Mouse (Mus musculus) Patski (cell line): ENCODE data around the gene Gria3. TPM values are rescaled to one million over a fixed set of nuclear protein-coding genes. Genes with fewer than 3 reads are reported as not detected.

Experiments
- ATAC-seq: fragments of 100-300 bp; one replicate; pipeline ENCODE4 v1.8.0; 2021
- CTCF ChIA-PET: fragments of 350-600 bp; sonication (Branson Sonifier 250); formaldehyde crosslinking; loops from one replicate; lab custom pipeline; 2022; ENCODE audit warnings: inconsistent platforms; lab: Charles Lee
- POLR2A ChIA-PET: fragments of 350-600 bp; sonication (Branson Sonifier 250); formaldehyde crosslinking; loops from one replicate; lab custom pipeline; 2022; ENCODE audit warnings: antibody characterized with exemption, inconsistent platforms; lab: Charles Lee
- DNase-seq: peaks from one replicate; pipeline ENCODE4 v3.0.0-alpha.2; 2011; ENCODE audit warnings: low read depth, low spot score
- H3K27me3 ChIP-seq: fragments of 371-371 bp; one replicate; pipeline ENCODE4 v1.5.1; 2021
- CTCF ChIP-seq: fragments of 100-300 bp; IDR thresholded peaks from one replicate; pipeline ENCODE4 v1.5.1; 2021
- in situ Hi-C: fragments of 300-500 bp; cut with MboI; formaldehyde crosslinking; loops from 3 replicates; pipeline ENCODE4 v1.11.1; 2018; ENCODE audit warnings: low pct_unique_long_range_greater_than_20kb, mixed read lengths
- polyA plus RNA-seq: library from polyadenylated mRNA; unstranded; gene quantifications from one replicate; pipeline ENCODE4 v1.2.3, GENCODE M21; 2021

Gene Gria3
- polyA plus RNA-seq, 1 experiment from 2014 or later, result not detected

GRCm38 (mm10) chrX:41435541-41435940, 34.9 kb downstream of the Gria3 start:
- ATAC-seq (no peak), DNase-seq (no peak)
- H3K27me3 ChIP-seq, result peaks cover 29% of the 10 kb centered on the region
- CTCF ChIA-PET, result no interaction called here
- POLR2A ChIA-PET, result no interaction called here
- no peak for TF ChIP-seq CTCF
- in situ Hi-C loops, result no loop called here

- DNase-seq, result no peak
Measured at GRCm38 (mm10) chrX:41438841-41439240, 38.2 kb downstream of the Gria3 start.

GRCm38 (mm10) chrX:41448876-41449275, 48.2 kb downstream of the Gria3 start:
- in situ Hi-C loops, result no loop called here
- ATAC-seq, result no peak
- ChIA-PET POLR2A (no interaction called here), CTCF (no interaction called here)
- no peak for DNase-seq
- no peak for TF ChIP-seq CTCF
- peaks cover 38% of the 10 kb centered on the region for H3K27me3 ChIP-seq

More at GRCm38 (mm10) chrX:41438841-41439240, 38.2 kb downstream of the Gria3 start:
- H3K27me3 ChIP-seq, result peaks cover 23% of the 10 kb centered on the region
- in situ Hi-C loops, result no loop called here
- ATAC-seq, result no peak
- no peak for TF ChIP-seq CTCF
- POLR2A ChIA-PET, result no interaction called here
- CTCF ChIA-PET, result no interaction called here

GRCm38 (mm10) chrX:41477486-41477885, 76.8 kb downstream of the Gria3 start:
- in situ Hi-C loops, result no loop called here

GRCm38 (mm10) chrX:41496528-41496927, 95.9 kb downstream of the Gria3 start:
- POLR2A ChIA-PET, result no interaction called here
- H3K27me3 ChIP-seq, result peaks cover 37% of the 10 kb centered on the region
- in situ Hi-C loops, result no loop called here
- CTCF ChIA-PET, result no interaction called here
- TF ChIP-seq CTCF, result no peak
- no peak for ATAC-seq
- no peak for DNase-seq

More at GRCm38 (mm10) chrX:41477486-41477885, 76.8 kb downstream of the Gria3 start:
- H3K27me3 ChIP-seq, result peaks cover 17% of the 10 kb centered on the region
- ATAC-seq, result no peak
- no peak for TF ChIP-seq CTCF
- POLR2A ChIA-PET, result no interaction called here
- CTCF ChIA-PET, result no interaction called here
- no peak for DNase-seq

- in situ Hi-C loops, result no loop called here
- POLR2A ChIA-PET, result no interaction called here
- CTCF ChIA-PET, result no interaction called here
- TF ChIP-seq CTCF, result no peak
- ATAC-seq, result no peak
- H3K27me3 ChIP-seq, result peaks cover 51% of the 10 kb centered on the region
- no peak for DNase-seq
Measured at GRCm38 (mm10) chrX:41505371-41505770, 104.7 kb downstream of the Gria3 start.

GRCm38 (mm10) chrX:41507959-41508358, 107.3 kb downstream of the Gria3 start:
- CTCF ChIA-PET, result no interaction called here
- DNase-seq (no peak), ATAC-seq (no peak)

GRCm38 (mm10) chrX:41514982-41515381, 114.3 kb downstream of the Gria3 start:
- POLR2A ChIA-PET, result no interaction called here
- in situ Hi-C loops, result no loop called here
- peaks cover 64% of the 10 kb centered on the region for H3K27me3 ChIP-seq
- CTCF ChIA-PET, result no interaction called here
- TF ChIP-seq CTCF, result no peak
- ATAC-seq (no peak), DNase-seq (no peak)

More at GRCm38 (mm10) chrX:41507959-41508358, 107.3 kb downstream of the Gria3 start:
- in situ Hi-C loops, result no loop called here
- POLR2A ChIA-PET, result no interaction called here
- TF ChIP-seq CTCF, result no peak
- H3K27me3 ChIP-seq, result peaks cover 70% of the 10 kb centered on the region

GRCm38 (mm10) chrX:41532511-41532910, 131.9 kb downstream of the Gria3 start:
- in situ Hi-C loops, result no loop called here
- peaks cover 47% of the 10 kb centered on the region for H3K27me3 ChIP-seq
- POLR2A ChIA-PET, result no interaction called here
- CTCF ChIA-PET, result no interaction called here
- TF ChIP-seq CTCF, result no peak
- no peak for ATAC-seq
- DNase-seq, result no peak

- in situ Hi-C loops, result no loop called here
Measured at GRCm38 (mm10) chrX:41535886-41536285, 135.2 kb downstream of the Gria3 start.

GRCm38 (mm10) chrX:41562296-41563060, 161.8 kb downstream of the Gria3 start:
- no peak for ATAC-seq
- TF ChIP-seq CTCF, result no peak
- DNase-seq, result no peak
- in situ Hi-C loops, result no loop called here
- POLR2A ChIA-PET, result no interaction called here
- peaks cover 68% of the 10 kb centered on the region for H3K27me3 ChIP-seq
- CTCF ChIA-PET, result no interaction called here

More at GRCm38 (mm10) chrX:41535886-41536285, 135.2 kb downstream of the Gria3 start:
- POLR2A ChIA-PET, result no interaction called here
- no peak for TF ChIP-seq CTCF
- no peak for ATAC-seq
- peaks cover 35% of the 10 kb centered on the region for H3K27me3 ChIP-seq
- no peak for DNase-seq
- CTCF ChIA-PET, result no interaction called here

- in situ Hi-C loops, result no loop called here
- POLR2A ChIA-PET, result no interaction called here
Measured at GRCm38 (mm10) chrX:41564898-41565297, 164.2 kb downstream of the Gria3 start.

More at GRCm38 (mm10) chrX:41564898-41565297, 164.2 kb downstream of the Gria3 start:
- no peak for DNase-seq
- no peak for ATAC-seq
- TF ChIP-seq CTCF, result no peak
- CTCF ChIA-PET, result no interaction called here
- peaks cover 74% of the 10 kb centered on the region for H3K27me3 ChIP-seq
